Mouse (Mus musculus): ENCODE data around the gene Chst11.

DNA sequence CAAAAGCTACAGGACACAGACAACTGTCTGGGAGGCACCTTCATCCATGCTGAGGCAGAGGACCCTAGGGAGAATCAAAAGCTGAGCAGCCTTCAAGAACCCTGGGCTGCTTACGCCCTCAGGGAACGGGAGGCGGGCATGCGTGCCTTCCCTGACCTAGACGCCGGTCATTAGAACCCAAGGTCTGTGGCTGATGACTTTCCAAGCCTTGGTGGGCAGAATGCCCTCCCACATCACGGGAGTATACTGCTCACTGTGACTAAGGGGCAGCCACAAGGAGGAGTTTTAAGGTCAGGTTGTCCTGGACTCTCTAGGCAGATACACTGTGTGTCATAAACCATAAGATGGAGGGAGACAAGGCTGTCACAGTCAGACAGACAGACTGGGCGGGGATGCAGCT lies 118.9 kb downstream of the Chst11 start:
- TF ChIP-seq CTCF (IDR thresholded peaks at IDR 0.05; ENCODE audit: low read depth, low read length) (no peak), POLR2A (IDR thresholded peaks at IDR 0.05; ENCODE audit: insufficient read depth, low read length) (no peak)

All from ES-Bruce4 (cell line).